Mouse (Mus musculus) forebrain, postnatal 0 days (tissue): ENCODE measurements around the gene Ccdc97. TPM values are rescaled to one million over a fixed set of nuclear protein-coding genes. Genes with fewer than 3 reads are reported as not detected.

Experiments
- ATAC-seq: fragments of 200-750 bp; cut with Nextera tagmentation; 2 replicates; pipeline ENCODE4 v1.8.0; 2017; ENCODE audit warnings: mild to moderate bottlenecking, moderate library complexity
- DNase-seq: peaks from one replicate; pipeline ENCODE4 v3.0.0-alpha.2; 2015
- H3K27ac ChIP-seq: fragments of 300-500 bp; sonication (generic); 2 replicates; pipeline ENCODE4 v1.5.1; 2014; ENCODE audit warnings: low read depth, mild to moderate bottlenecking, antibody characterized with exemption, low read length, moderate library complexity, mixed read lengths
- H3K27me3 ChIP-seq: fragments of 300-500 bp; sonication (generic); 2 replicates; pipeline ENCODE4 v1.6.1; 2014; ENCODE audit warnings: mild to moderate bottlenecking, low read length, mixed read lengths; ENCODE audit not compliant: insufficient read depth
- H3K36me3 ChIP-seq: fragments of 300-500 bp; sonication (generic); 2 replicates; pipeline ENCODE4 v1.6.1; 2014; ENCODE audit warnings: mild to moderate bottlenecking, moderate library complexity; ENCODE audit not compliant: insufficient read depth
- H3K4me1 ChIP-seq: fragments of 300-500 bp; sonication (generic); 2 replicates; pipeline ENCODE4 v1.6.1; 2014; ENCODE audit warnings: antibody characterized with exemption; ENCODE audit not compliant: insufficient read depth
- H3K4me2 ChIP-seq: fragments of 300-500 bp; sonication (generic); 2 replicates; pipeline ENCODE4 v1.6.1; 2014; ENCODE audit warnings: low read depth, mild to moderate bottlenecking, moderate library complexity
- H3K4me3 ChIP-seq: fragments of 300-500 bp; sonication (generic); 2 replicates; pipeline ENCODE4 v1.5.1; 2014; ENCODE audit warnings: low read depth, low read length, mixed read lengths
- H3K9ac ChIP-seq: fragments of 300-500 bp; sonication (generic); 2 replicates; pipeline ENCODE4 v1.6.1; 2014; ENCODE audit warnings: mild to moderate bottlenecking
- H3K9me3 ChIP-seq: fragments of 300-500 bp; sonication (generic); 2 replicates; pipeline ENCODE4 v1.6.1; 2016; ENCODE audit warnings: low read length
- CTCF ChIP-seq: sonication (generic); IDR thresholded peaks from 2 replicates; pipeline ENCODE4 v1.5.1; 2016; ENCODE audit warnings: antibody characterized with exemption, control low read depth, low read depth
- WGBS: fragments of 180-500 bp; shearing (Covaris S2); extraction: QIAGEN DNeasy Blood & Tissue Kit; methylation state at CpG from one replicate; pipeline ENCODE4 v1.1.7; 2014; 5-methylcytosine and 5-hydroxymethylcytosine counted together
- polyA plus RNA-seq: library from polyadenylated mRNA; unstranded; fragments of >200 nt; fragmentation: Nextera tagmentation; extraction: Ambion mirVana; gene quantifications from 2 replicates; pipeline ENCODE4 v1.2.1, GENCODE M21; 2015
- total RNA-seq: library from RNA; depleted of rRNA; stranded (reverse); fragments of >200 nt; gene quantifications from 2 replicates; pipeline ENCODE4 v1.2.3, GENCODE M21; 2014

Ccdc97 gene
- total and polyA plus RNA-seq, 2 experiments from 2014 or later = 31.7 to 37.6 TPM

GRCm38 (mm10) chr7:25689603-25690021 is 29.3 kb downstream of the Ccdc97 start:
- ATAC-seq (no peak), DNase-seq (no peak)
- Histone ChIP-seq H3K4me3 (peak overlapping the region; percentile 39), H3K36me3 (no peaks in the 10 kb centered on the region), H3K27me3 (peaks cover 53% of the 10 kb centered on the region), H3K27ac (no peak overlapping the region), H3K4me2 (peak overlapping the region; percentile 75), H3K4me1 (peaks cover 6% of the 10 kb centered on the region; the same call in 1 of the 2 replicates), H3K9me3 (no peaks in the 10 kb centered on the region), H3K9ac (peak overlapping the region; percentile 40; the same call in 1 of the 2 replicates)
- WGBS = 10% methylated on average over 12 of the region's 12 CpGs
- TF ChIP-seq CTCF = no peak

DNA sequence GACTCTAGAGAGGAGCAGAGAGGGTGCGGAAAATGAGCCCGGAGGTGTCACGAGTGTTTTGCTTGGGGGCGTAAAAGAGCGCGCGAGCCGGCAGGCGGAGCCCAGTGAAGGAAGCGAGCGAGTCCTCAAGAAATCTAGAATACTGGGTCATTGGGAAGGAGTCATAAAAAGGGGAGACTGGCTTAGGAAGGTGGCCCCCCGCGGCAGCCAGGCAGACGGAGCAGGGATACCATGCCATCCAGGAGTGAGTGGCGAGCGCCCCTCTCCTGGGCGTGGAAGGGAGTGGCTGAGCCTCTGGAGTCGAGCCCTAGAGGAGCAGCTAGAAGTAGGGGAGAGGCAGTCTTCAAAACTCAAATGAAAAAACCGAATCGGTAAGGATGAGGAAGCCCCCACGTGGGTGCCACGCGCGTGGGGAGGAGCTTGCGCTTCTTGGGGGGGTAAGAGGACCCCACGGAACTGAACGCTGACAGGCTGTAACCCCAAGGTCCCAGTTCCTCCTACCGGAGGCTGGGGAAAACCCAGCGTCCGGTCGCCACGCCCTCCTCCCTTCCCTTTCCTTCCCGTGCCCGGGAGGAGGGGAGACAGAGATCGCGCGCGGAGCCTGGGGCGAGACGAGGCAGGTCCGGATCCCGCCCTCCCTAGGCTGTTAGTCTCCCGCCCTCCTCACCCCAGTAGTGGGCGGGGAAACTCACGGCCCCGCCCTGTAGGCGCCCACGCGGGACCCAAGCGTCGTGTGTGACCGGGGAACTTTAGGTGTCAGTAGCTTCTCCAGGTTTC is 29.9 kb downstream of the Ccdc97 start:
- Histone ChIP-seq H3K9me3 (no peaks in the 10 kb centered on the region), H3K27ac (no peak overlapping the region), H3K9ac (peak overlapping the region; percentile 40), H3K4me2 (peak overlapping the region; percentile 75), H3K36me3 (no peaks in the 10 kb centered on the region), H3K4me3 (peak overlapping the region; percentile 39), H3K27me3 (peaks cover 53% of the 10 kb centered on the region), H3K4me1 (peaks cover 6% of the 10 kb centered on the region; the same call in 1 of the 2 replicates)
- 2% methylated on average over 48 of the region's 52 CpGs for WGBS
- ATAC-seq = peak; percentile 34
- TF ChIP-seq CTCF = peak; percentile 29
- no peak for DNase-seq

- peak overlapping the region; percentile 22; the same call in 1 of the 2 replicates for H3K9ac ChIP-seq
- peaks cover 53% of the 10 kb centered on the region for H3K27me3 ChIP-seq
- WGBS = 3% methylated on average over 47 of the region's 47 CpGs
Measured at GRCm38 (mm10) chr7:25687811-25688401, 31.0 kb downstream of the Ccdc97 start.

GRCm38 (mm10) chr7:25686680-25687531 is 32.0 kb downstream of the Ccdc97 start, which contains the start of gene Tgfb1:
Gene Tgfb1, plus strand, starts transcription at chr7:25687002.
- TF ChIP-seq CTCF = peak; percentile 56
- H3K4me2 ChIP-seq = peak within 1 kb of the TSS; percentile 75
- H3K27me3 ChIP-seq = peaks cover 50% of the 10 kb centered on the region
- DNase-seq (no peak), ATAC-seq (no peak)
- H3K4me1 ChIP-seq = peaks cover 6% of the 10 kb centered on the region; the same call in 1 of the 2 replicates
- peak within 1 kb of the TSS; percentile 39 for H3K4me3 ChIP-seq
- 2% methylated on average over 63 of the region's 69 CpGs for WGBS
- H3K27ac ChIP-seq = no peak within 1 kb of the TSS
- no peaks in the 10 kb centered on the region for H3K9me3 ChIP-seq
- no peaks in the 10 kb centered on the region for H3K36me3 ChIP-seq
- peak within 1 kb of the TSS; percentile 25; the same call in 1 of the 2 replicates for H3K9ac ChIP-seq

More at GRCm38 (mm10) chr7:25687811-25688401, 31.0 kb downstream of the Ccdc97 start:
- no peak overlapping the region for H3K27ac ChIP-seq
- DNase-seq = no peak
- H3K9me3 ChIP-seq = no peaks in the 10 kb centered on the region
- H3K4me2 ChIP-seq = peak overlapping the region; percentile 75
- H3K4me3 ChIP-seq = peak overlapping the region; percentile 39
- no peak for TF ChIP-seq CTCF
- H3K36me3 ChIP-seq = no peaks in the 10 kb centered on the region
- no peak for ATAC-seq
- peaks cover 6% of the 10 kb centered on the region; the same call in 1 of the 2 replicates for H3K4me1 ChIP-seq

GRCm38 (mm10) chr7:25685926-25686470 is 32.9 kb downstream of the Ccdc97 start:
- Histone ChIP-seq H3K27ac (no peak overlapping the region), H3K27me3 (peaks cover 46% of the 10 kb centered on the region), H3K9ac (no peak overlapping the region), H3K36me3 (no peaks in the 10 kb centered on the region), H3K4me2 (no peak overlapping the region), H3K9me3 (no peaks in the 10 kb centered on the region), H3K4me3 (no peak overlapping the region), H3K4me1 (peaks cover 13% of the 10 kb centered on the region)
- WGBS = 71% methylated on average over 21 of the region's 21 CpGs
- ATAC-seq (no peak), DNase-seq (no peak)
- TF ChIP-seq CTCF = no peak

DNA sequence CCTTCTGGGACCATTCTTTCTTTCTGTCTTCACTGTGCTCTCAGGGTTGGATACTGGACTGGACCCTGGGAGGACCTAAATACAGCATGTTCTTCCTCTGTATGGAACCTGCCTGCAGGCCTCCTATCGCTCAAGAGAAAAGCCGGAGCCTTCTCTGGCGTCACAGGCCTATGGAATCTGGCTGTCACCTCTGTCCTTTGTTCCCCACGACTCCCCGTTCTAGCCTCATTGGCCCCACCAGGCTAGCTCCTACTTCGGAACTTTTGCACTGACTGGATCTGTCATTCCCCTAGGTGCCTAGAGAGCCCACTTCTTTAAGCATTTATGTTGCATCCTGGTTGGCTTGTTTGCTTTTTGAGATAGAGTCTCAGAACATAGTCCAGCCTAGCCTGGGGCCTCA is 34.2 kb downstream of the Ccdc97 start:
- H3K4me1 ChIP-seq = peaks cover 18% of the 10 kb centered on the region
- no peak overlapping the region for H3K9ac ChIP-seq
- H3K36me3 ChIP-seq = no peaks in the 10 kb centered on the region
- WGBS = 84% methylated on average over 6 of the region's 6 CpGs
- no peaks in the 10 kb centered on the region for H3K9me3 ChIP-seq
- peaks cover 38% of the 10 kb centered on the region for H3K27me3 ChIP-seq
- no peak for TF ChIP-seq CTCF
- H3K4me2 ChIP-seq = no peak overlapping the region
- no peak overlapping the region for H3K4me3 ChIP-seq
- ATAC-seq (no peak), DNase-seq (no peak)
- H3K27ac ChIP-seq = no peak overlapping the region
